Mouse (Mus musculus): ENCODE results near the gene Rab37. TPM values are rescaled to one million over a fixed set of nuclear protein-coding genes. Genes with fewer than 3 reads are reported as not detected.

Gene Rab37
- total RNA-seq, 2 experiments from 2014 or later = 0.47 to 0.48 TPM

- intact Hi-C loops (cut with DNase I) = no loop called here
- DNase-seq (ENCODE audit: low spot score in 2 of 2) = no peak
These were observed 21.0 kb downstream of the Rab37 start for GRCm38 (mm10) chr11:115112196-115112595.

GRCm38 (mm10) chr11:115119409-115119808 is 28.2 kb downstream of the Rab37 start:
- no peak for DNase-seq (ENCODE audit: low spot score in 2 of 2)
- intact Hi-C loops (cut with DNase I) = no loop called here

GRCm38 (mm10) chr11:115128483-115128882 is 37.3 kb downstream of the Rab37 start:
- no peak for DNase-seq (ENCODE audit: low spot score in 2 of 2)
- intact Hi-C loops (cut with DNase I) = no loop called here

- intact Hi-C loops (cut with DNase I) = no loop called here
- no peak for DNase-seq (ENCODE audit: low spot score in 2 of 2)
These were observed 38.4 kb downstream of the Rab37 start for GRCm38 (mm10) chr11:115129508-115130126.

GRCm38 (mm10) chr11:115131768-115132381 is 40.6 kb downstream of the Rab37 start:
- no peak for DNase-seq (ENCODE audit: low spot score in 2 of 2)
- intact Hi-C loops (cut with DNase I) = no loop called here

- DNase-seq (ENCODE audit: low spot score in 2 of 2) = peak; percentile 20 to 23
- intact Hi-C loops (cut with DNase I) = no loop called here
These were observed 42.6 kb downstream of the Rab37 start, which contains the start of gene Cd300lf for GRCm38 (mm10) chr11:115133800-115134199. Gene Cd300lf, minus strand, starts transcription at chr11:115133992.

- intact Hi-C loops (cut with DNase I) = no loop called here
- DNase-seq (ENCODE audit: low spot score in 2 of 2) = no peak
These were observed 47.5 kb downstream of the Rab37 start for GRCm38 (mm10) chr11:115138597-115139262.

- DNase-seq (ENCODE audit: low spot score in 2 of 2) = no peak
- intact Hi-C loops (cut with DNase I) = no loop called here
These were observed 50.7 kb downstream of the Rab37 start for GRCm38 (mm10) chr11:115141970-115142369.

- intact Hi-C loops (cut with DNase I) = no loop called here
- no peak for DNase-seq (ENCODE audit: low spot score in 2 of 2)
These were observed 56.6 kb downstream of the Rab37 start for GRCm38 (mm10) chr11:115147813-115148212.

- intact Hi-C loops (cut with DNase I) = no loop called here
These were observed 59.6 kb downstream of the Rab37 start for GRCm38 (mm10) chr11:115150741-115151254.

GRCm38 (mm10) chr11:115151755-115152429 is 60.7 kb downstream of the Rab37 start:
- intact Hi-C loops (cut with DNase I) = loop anchor here (2.0 kb wide), 1 partner anchor 69 kb away; no protein-coding TSS in a partner anchor
- DNase-seq (ENCODE audit: low spot score in 2 of 2) = peak in 1 of 2 experiments; percentile 31

More at GRCm38 (mm10) chr11:115150741-115151254, 59.6 kb downstream of the Rab37 start:
- no peak for DNase-seq (ENCODE audit: low spot score in 2 of 2)

GRCm38 (mm10) chr11:115153088-115153487 is 61.9 kb downstream of the Rab37 start:
- no peak for DNase-seq (ENCODE audit: low spot score in 2 of 2)
- intact Hi-C loops (cut with DNase I) = loop anchor here (2.0 kb wide), 1 partner anchor 70 kb away; no protein-coding TSS in a partner anchor

GRCm38 (mm10) chr11:115153699-115154292 is 62.6 kb downstream of the Rab37 start:
- intact Hi-C loops (cut with DNase I) = loop anchor here (2.0 kb wide), 1 partner anchor 71 kb away; no protein-coding TSS in a partner anchor
- DNase-seq (ENCODE audit: low spot score in 2 of 2) = peak; percentile 41 to 77

GRCm38 (mm10) chr11:115155053-115155634 is 63.9 kb downstream of the Rab37 start:
- intact Hi-C loops (cut with DNase I) = no loop called here
- DNase-seq (ENCODE audit: low spot score in 2 of 2) = no peak

GRCm38 (mm10) chr11:115157933-115158719 is 66.9 kb downstream of the Rab37 start:
- DNase-seq (ENCODE audit: low spot score in 2 of 2) = no peak
- intact Hi-C loops (cut with DNase I) = no loop called here

- intact Hi-C loops (cut with DNase I) = loop anchor here (5.0 kb wide), 1 partner anchor 107 kb away; the partner anchor contains the start of gene Grin2c
- peak in 1 of 2 experiments; percentile 59 for DNase-seq (ENCODE audit: low spot score in 2 of 2)
These were observed 69.0 kb downstream of the Rab37 start for GRCm38 (mm10) chr11:115160016-115160797.
